Mouse (Mus musculus): ENCODE results near the gene Gpr89. TPM values are rescaled to one million over a fixed set of nuclear protein-coding genes. Genes with fewer than 3 reads are reported as not detected.

The Gpr89 gene
- polyA plus RNA-seq, 1 experiment from 2014 or later: 33.0 TPM

DNA sequence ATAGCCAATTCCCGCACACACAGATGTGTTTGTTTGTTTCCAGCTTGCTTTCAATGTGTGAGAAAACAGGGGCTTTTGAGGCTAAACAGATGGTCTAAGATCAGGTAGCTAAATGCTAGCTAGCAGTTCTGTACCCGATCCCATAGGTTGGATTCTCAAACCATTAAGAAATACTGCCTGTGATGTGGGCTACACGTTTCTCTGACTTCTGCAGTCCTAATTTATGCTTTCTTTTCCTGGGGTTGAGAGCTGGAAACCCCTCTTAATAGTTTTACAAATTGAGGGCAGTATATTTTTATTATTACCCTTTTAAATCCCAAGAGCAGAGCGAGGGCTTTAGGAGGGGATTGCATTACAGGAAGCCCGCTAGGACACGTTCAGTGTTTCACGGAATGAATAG, 15.8 kb upstream of the Gpr89 start:
- Histone ChIP-seq H3K9ac (ENCODE audit: low read length) (no peak overlapping the region), H3K9me3 (ENCODE audit: control insufficient read depth, low read length) (no peaks in the 10 kb centered on the region), H3K36me3 (ENCODE audit: control insufficient read depth, insufficient read depth, low read length) (no peaks in the 10 kb centered on the region), H3K4me1 (replicated peaks; ENCODE audit: control insufficient read depth, insufficient read depth, low read length) (no peaks in the 10 kb centered on the region), H3K4me3 (ENCODE audit: low read length) (no peak overlapping the region), H3K27ac (ENCODE audit: low read length) (no peak overlapping the region), H3K4me2 (ENCODE audit: low read depth, low read length) (no peak overlapping the region), H3K27me3 (ENCODE audit: control insufficient read depth, insufficient read depth, low read depth, low read length) (no peaks in the 10 kb centered on the region)
- WGBS: 68% methylated on average over 7 of the region's 7 CpGs
- no peak for ATAC-seq (ENCODE audit: low read depth)

DNA sequence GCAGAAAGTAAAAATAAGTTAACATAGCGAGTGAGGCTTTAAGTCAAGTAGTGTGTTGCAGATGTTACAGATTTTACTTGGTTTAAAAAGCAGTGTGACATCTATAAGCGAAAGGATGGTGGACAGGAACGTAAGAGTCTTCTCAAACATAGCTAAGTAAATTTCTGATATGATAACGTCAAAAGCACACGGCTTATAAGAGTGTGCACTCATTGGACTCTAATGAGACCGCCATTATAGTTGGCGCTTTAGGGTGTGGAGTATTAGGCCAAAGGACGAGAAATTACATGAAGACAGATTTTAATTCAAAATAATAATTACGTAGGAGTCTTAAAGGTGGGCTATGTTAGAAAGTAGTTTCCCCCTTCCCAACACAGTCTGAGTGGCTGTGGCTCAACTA, 446 bp upstream of the Gpr89 start:
- Histone ChIP-seq H3K4me3 (ENCODE audit: low read length) (peak overlapping the region; percentile 100), H3K9ac (ENCODE audit: low read length) (peak overlapping the region; percentile 90), H3K27ac (ENCODE audit: low read length) (no peak overlapping the region), H3K27me3 (ENCODE audit: control insufficient read depth, insufficient read depth, low read depth, low read length) (peaks cover 4% of the 10 kb centered on the region; the same call in 1 of the 2 replicates), H3K36me3 (ENCODE audit: control insufficient read depth, insufficient read depth, low read length) (no peaks in the 10 kb centered on the region), H3K4me1 (replicated peaks; ENCODE audit: control insufficient read depth, insufficient read depth, low read length) (peaks cover 6% of the 10 kb centered on the region), H3K4me2 (ENCODE audit: low read depth, low read length) (peak overlapping the region; percentile 91), H3K9me3 (ENCODE audit: control insufficient read depth, low read length) (no peaks in the 10 kb centered on the region)
- ATAC-seq (ENCODE audit: low read depth): no peak
- WGBS: 38% methylated on average over 9 of the region's 9 CpGs

DNA sequence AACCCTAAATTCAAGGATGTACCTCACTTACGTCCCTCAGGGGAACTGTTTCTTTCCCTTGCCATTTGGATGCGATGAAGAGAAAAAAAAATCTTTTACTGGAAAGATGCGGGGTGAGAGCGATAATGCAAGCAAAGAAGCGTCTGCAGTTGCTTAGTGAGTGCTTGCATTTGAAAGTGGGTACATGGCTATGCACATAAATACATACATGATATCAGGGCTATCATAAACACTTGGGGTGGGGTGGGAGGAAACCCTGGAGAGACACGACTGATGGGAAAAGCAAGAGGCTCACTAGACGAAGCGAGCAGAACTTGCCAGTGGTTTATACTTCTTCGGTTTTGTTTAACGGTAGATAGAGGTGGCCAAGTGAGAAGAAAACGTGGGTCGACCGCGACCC, 753 bp downstream of the Gpr89 start, which contains the start of gene Gja5:
Gene Gja5, plus strand, starts transcription at position 301 of the 400 bp plus-strand sequence.
- H3K27ac ChIP-seq (ENCODE audit: low read length): no peak within 1 kb of the TSS
- ATAC-seq (ENCODE audit: low read depth): no peak

DNA sequence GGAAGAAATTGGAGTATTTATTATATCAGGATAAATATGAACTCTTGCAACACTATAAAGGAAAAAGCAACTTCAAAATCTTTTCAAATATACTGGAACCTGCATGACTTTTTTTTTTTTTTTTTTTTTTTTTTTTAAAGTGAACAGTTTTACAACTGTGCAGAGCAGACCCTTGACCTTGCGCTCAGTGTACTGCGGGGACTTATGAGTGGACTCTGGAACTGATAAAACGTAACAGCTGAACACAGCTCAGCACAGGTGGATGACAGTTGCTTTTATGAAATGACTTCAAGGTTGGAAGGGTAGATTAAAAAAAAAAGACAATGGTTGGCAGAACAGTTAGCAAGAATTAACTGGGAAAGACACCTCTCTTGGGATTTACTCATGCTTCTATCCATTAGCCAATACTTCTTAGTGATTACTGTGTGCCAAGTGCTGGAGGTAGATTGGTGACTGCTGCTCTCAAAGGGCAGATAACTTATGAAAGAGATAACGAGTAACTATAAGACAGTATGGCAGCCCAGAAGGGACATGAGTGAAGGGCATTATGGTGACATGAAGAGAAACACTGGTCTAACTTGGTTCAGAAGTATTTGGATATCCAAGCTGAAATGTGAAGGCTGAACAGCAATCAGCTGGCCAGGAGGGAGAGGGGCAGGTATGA, 2.7 kb downstream of the Gpr89 start:
- H3K4me1 ChIP-seq (replicated peaks; ENCODE audit: control insufficient read depth, insufficient read depth, low read length): peaks cover 6% of the 10 kb centered on the region
- ATAC-seq (ENCODE audit: low read depth): no peak
- WGBS: 88% methylated on average over 4 of the region's 4 CpGs

More for the DNA sequence above, 753 bp downstream of the Gpr89 start, which contains the start of gene Gja5:
- WGBS: 12% methylated on average over 14 of the region's 14 CpGs
- no peaks in the 10 kb centered on the region for H3K36me3 ChIP-seq (ENCODE audit: control insufficient read depth, insufficient read depth, low read length)
- peak within 1 kb of the TSS; percentile 91 for H3K4me2 ChIP-seq (ENCODE audit: low read depth, low read length)
- H3K4me1 ChIP-seq (replicated peaks; ENCODE audit: control insufficient read depth, insufficient read depth, low read length): peaks cover 6% of the 10 kb centered on the region
- H3K9ac ChIP-seq (ENCODE audit: low read length): peak within 1 kb of the TSS; percentile 90
- H3K27me3 ChIP-seq (ENCODE audit: control insufficient read depth, insufficient read depth, low read depth, low read length): peaks cover 4% of the 10 kb centered on the region; the same call in 1 of the 2 replicates
- peak within 1 kb of the TSS; percentile 100 for H3K4me3 ChIP-seq (ENCODE audit: low read length)
- H3K9me3 ChIP-seq (ENCODE audit: control insufficient read depth, low read length): no peaks in the 10 kb centered on the region

DNA sequence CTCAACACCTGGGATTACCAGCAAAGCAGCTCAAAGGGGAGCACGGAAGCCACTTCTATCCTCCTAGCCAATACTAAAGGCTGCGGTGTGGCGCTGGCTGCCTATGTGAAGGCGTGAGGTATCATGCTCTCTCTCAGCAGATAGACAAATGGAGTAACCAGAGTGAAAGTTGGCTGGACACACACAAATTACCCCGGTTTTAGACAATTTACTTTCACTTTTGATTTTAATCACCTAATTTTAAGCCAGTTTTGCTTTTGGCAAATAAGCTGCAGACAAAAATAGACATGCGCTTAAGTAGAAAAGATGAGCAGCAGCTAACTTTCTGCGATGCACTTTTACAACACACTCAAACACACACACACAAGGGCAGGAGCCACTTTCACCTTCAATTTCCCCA, 21.5 kb downstream of the Gpr89 start:
- Histone ChIP-seq H3K36me3 (ENCODE audit: control insufficient read depth, insufficient read depth, low read length) (no peaks in the 10 kb centered on the region; the same call in 1 of the 2 replicates), H3K27me3 (ENCODE audit: control insufficient read depth, insufficient read depth, low read depth, low read length) (no peaks in the 10 kb centered on the region), H3K4me3 (ENCODE audit: low read length) (no peak overlapping the region), H3K4me2 (ENCODE audit: low read depth, low read length) (no peak overlapping the region), H3K4me1 (replicated peaks; ENCODE audit: control insufficient read depth, insufficient read depth, low read length) (no peaks in the 10 kb centered on the region), H3K9me3 (ENCODE audit: control insufficient read depth, low read length) (no peaks in the 10 kb centered on the region), H3K27ac (ENCODE audit: low read length) (no peak overlapping the region), H3K9ac (ENCODE audit: low read length) (no peak overlapping the region)
- no peak for ATAC-seq (ENCODE audit: low read depth)
- 87% methylated on average over 7 of the region's 7 CpGs for WGBS

More for the DNA sequence above, 2.7 kb downstream of the Gpr89 start:
- no peak overlapping the region for H3K9ac ChIP-seq (ENCODE audit: low read length)
- H3K4me3 ChIP-seq (ENCODE audit: low read length): no peak overlapping the region
- peaks cover 2% of the 10 kb centered on the region; the same call in 1 of the 2 replicates for H3K36me3 ChIP-seq (ENCODE audit: control insufficient read depth, insufficient read depth, low read length)
- H3K9me3 ChIP-seq (ENCODE audit: control insufficient read depth, low read length): no peaks in the 10 kb centered on the region
- H3K27ac ChIP-seq (ENCODE audit: low read length): no peak overlapping the region
- H3K27me3 ChIP-seq (ENCODE audit: control insufficient read depth, insufficient read depth, low read depth, low read length): peaks cover 4% of the 10 kb centered on the region; the same call in 1 of the 2 replicates
- no peak overlapping the region for H3K4me2 ChIP-seq (ENCODE audit: low read depth, low read length)

DNA sequence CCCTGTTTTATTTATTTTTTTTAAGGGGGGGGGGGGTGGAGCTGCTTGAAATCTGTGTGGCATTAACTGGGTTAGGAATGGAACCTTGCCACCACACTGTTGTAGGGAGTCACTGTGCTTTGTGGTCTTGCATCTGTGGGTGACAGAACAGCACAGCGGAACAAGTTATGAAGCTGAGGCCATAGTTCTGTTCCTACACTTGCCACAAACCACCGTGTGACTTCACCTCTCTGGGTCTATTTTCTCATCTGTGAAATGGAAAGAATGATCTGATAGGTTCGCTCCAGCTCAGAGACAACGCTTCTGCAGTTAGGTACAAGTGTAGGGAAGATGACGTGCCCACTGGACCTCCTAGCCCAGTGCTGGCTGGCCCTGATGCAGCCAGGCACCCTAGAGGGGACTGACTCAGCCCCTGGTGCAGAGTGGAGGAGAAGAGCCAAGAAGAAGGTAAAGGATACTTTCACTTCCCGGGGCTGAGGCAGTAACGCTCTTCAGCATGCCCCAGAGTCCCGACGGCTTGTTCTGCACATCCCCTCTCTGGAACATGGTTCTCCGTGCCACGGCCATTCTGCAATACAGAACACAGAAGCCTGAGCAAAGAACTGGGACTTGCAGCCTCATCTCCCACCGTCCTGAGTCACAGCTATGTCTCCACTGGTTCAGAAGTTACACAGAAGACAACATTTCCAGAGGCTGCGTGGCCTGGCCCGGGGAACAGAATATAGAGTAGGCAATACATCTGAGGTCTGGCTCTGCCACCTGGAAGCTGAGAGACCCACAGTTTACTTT, 22.9 kb downstream of the Gpr89 start:
- H3K27ac ChIP-seq (ENCODE audit: low read length): no peak overlapping the region
- H3K4me1 ChIP-seq (replicated peaks; ENCODE audit: control insufficient read depth, insufficient read depth, low read length): no peaks in the 10 kb centered on the region
- H3K9me3 ChIP-seq (ENCODE audit: control insufficient read depth, low read length): no peaks in the 10 kb centered on the region
- 90% methylated on average over 14 of the region's 14 CpGs for WGBS
- H3K27me3 ChIP-seq (ENCODE audit: control insufficient read depth, insufficient read depth, low read depth, low read length): no peaks in the 10 kb centered on the region
- no peaks in the 10 kb centered on the region for H3K36me3 ChIP-seq (ENCODE audit: control insufficient read depth, insufficient read depth, low read length)
- H3K9ac ChIP-seq (ENCODE audit: low read length): no peak overlapping the region
- H3K4me2 ChIP-seq (ENCODE audit: low read depth, low read length): no peak overlapping the region
- no peak overlapping the region for H3K4me3 ChIP-seq (ENCODE audit: low read length)
- no peak for ATAC-seq (ENCODE audit: low read depth)

DNA sequence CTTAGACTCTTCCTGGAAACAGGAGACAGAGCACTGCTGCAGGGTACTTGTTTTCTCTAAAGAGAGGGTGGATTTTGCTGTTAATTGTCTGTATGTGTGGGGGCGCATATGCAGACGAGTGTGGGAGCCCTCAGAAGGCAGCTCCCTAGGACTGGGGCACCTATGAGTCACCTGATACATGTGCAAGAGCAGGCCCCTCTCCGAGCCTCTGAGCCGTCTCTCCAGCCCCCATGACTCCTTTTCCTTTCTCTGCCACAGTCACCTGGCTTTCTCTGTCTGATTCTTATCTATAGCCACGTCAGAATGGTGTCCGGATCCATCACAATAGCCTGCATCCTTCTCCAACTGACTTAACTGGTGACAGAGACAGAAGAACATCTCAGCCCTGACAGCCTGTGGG, 23.6 kb downstream of the Gpr89 start:
- H3K9ac ChIP-seq (ENCODE audit: low read length): no peak overlapping the region
- no peak overlapping the region for H3K4me3 ChIP-seq (ENCODE audit: low read length)
- H3K27ac ChIP-seq (ENCODE audit: low read length): no peak overlapping the region
- H3K4me1 ChIP-seq (replicated peaks; ENCODE audit: control insufficient read depth, insufficient read depth, low read length): no peaks in the 10 kb centered on the region
- H3K36me3 ChIP-seq (ENCODE audit: control insufficient read depth, insufficient read depth, low read length): no peaks in the 10 kb centered on the region
- H3K27me3 ChIP-seq (ENCODE audit: control insufficient read depth, insufficient read depth, low read depth, low read length): no peaks in the 10 kb centered on the region
- WGBS: 78% methylated on average over 6 of the region's 6 CpGs
- no peak overlapping the region for H3K4me2 ChIP-seq (ENCODE audit: low read depth, low read length)
- ATAC-seq (ENCODE audit: low read depth): no peak
- no peaks in the 10 kb centered on the region for H3K9me3 ChIP-seq (ENCODE audit: control insufficient read depth, low read length)

DNA sequence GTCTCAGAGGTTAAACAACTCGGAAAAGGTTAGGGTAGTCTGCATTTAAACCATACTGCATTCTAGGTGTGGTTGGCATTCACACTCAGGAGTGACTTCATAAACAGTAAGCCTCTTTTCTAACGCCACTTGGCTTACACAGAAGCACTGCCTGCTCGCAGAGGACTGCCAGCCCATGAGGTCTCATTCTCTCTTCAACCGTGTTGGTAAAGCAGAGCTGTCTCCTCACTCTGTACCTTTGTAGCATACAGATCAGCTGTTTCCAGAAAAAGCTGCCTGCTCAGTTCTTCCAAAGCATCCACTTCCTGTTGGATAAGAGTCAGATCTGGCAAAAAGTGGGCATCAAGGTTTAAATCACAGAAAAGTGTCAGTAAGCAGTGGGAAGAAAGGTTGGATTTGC, 24.8 kb downstream of the Gpr89 start:
- Histone ChIP-seq H3K4me3 (ENCODE audit: low read length) (no peak overlapping the region), H3K27ac (ENCODE audit: low read length) (no peak overlapping the region), H3K9me3 (ENCODE audit: control insufficient read depth, low read length) (no peaks in the 10 kb centered on the region), H3K4me2 (ENCODE audit: low read depth, low read length) (no peak overlapping the region), H3K36me3 (ENCODE audit: control insufficient read depth, insufficient read depth, low read length) (peaks cover 3% of the 10 kb centered on the region; the same call in 1 of the 2 replicates), H3K27me3 (ENCODE audit: control insufficient read depth, insufficient read depth, low read depth, low read length) (no peaks in the 10 kb centered on the region), H3K9ac (ENCODE audit: low read length) (no peak overlapping the region), H3K4me1 (replicated peaks; ENCODE audit: control insufficient read depth, insufficient read depth, low read length) (no peaks in the 10 kb centered on the region)
- WGBS: 78% methylated on average over 4 of the region's 4 CpGs
- ATAC-seq (ENCODE audit: low read depth): no peak

DNA sequence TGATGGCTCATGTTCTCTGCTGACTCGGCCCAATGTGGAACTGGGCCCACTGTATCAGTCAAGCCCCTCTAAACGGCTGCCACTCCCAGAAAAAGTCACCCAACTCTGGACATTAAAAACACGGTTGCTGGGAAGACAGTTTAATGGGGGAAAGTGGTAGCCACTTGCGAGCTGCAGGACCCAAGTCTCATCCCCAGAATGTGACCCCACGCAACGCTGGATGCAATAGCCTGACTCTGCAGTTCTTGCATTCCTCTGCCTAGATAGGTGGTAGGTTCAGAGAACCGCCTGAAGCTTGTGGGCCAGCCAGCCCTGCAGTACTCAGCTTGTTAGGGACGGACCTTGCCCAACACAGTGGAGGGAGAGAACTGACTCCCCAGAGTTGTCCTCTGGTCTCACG, 25.6 kb downstream of the Gpr89 start:
- H3K4me3 ChIP-seq (ENCODE audit: low read length): no peak overlapping the region
- H3K9me3 ChIP-seq (ENCODE audit: control insufficient read depth, low read length): no peaks in the 10 kb centered on the region
- H3K4me1 ChIP-seq (replicated peaks; ENCODE audit: control insufficient read depth, insufficient read depth, low read length): no peaks in the 10 kb centered on the region
- ATAC-seq (ENCODE audit: low read depth): no peak
- peaks cover 4% of the 10 kb centered on the region; the same call in 1 of the 2 replicates for H3K36me3 ChIP-seq (ENCODE audit: control insufficient read depth, insufficient read depth, low read length)
- no peak overlapping the region for H3K27ac ChIP-seq (ENCODE audit: low read length)
- H3K27me3 ChIP-seq (ENCODE audit: control insufficient read depth, insufficient read depth, low read depth, low read length): no peaks in the 10 kb centered on the region
- WGBS: 83% methylated on average over 9 of the region's 9 CpGs
- no peak overlapping the region for H3K9ac ChIP-seq (ENCODE audit: low read length)
- H3K4me2 ChIP-seq (ENCODE audit: low read depth, low read length): no peak overlapping the region

Data from lung, embryonic 16.5 days (tissue).